Mouse (Mus musculus): ENCODE results near the gene 1700001K19Rik.

DNA sequence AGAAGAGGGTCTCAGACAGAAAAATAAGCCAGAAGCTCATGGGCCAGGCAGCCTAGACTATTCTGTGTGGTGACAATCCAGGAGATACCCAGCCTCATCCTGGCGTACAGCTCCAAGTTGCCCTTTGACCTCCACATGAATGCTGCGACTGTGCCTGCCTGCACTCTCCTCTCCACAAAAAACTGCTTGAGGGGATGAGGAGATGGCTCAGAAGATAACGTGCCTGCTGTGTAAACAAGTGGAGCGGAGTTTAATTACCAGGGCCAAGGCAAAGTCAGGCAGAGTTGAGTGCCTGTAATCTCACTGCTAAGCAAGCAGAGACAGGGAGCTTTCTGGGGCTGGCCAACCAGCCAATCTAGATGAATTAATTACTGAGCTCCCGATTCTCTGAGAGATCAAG, 33.6 kb upstream of the 1700001K19Rik start:
- no peak for TF ChIP-seq GATA1 (IDR thresholded peaks at IDR 0.05; ENCODE audit: borderline replicate concordance, low read length)
- no peak for TF ChIP-seq FLI1 (IDR thresholded peaks at IDR 0.05; ENCODE audit: low read length)

All from megakaryocyte, embryonic 14.5 days (primary cell).